Mouse (Mus musculus) c-Kit-positive CD71-positive TER-119-negative erythroid progenitor cells, embryonic 14.5 days (primary cell): ENCODE data around the gene Klhl24.
A peak's percentile ranks its signal among the peaks of the same experiment; 100 is the strongest.

Source experiments
- DNase-seq: peaks from one replicate; pipeline ENCODE4 v3.0.0-alpha.2; 2013; ENCODE audit warnings: low read depth

Klhl24 gene

DNA sequence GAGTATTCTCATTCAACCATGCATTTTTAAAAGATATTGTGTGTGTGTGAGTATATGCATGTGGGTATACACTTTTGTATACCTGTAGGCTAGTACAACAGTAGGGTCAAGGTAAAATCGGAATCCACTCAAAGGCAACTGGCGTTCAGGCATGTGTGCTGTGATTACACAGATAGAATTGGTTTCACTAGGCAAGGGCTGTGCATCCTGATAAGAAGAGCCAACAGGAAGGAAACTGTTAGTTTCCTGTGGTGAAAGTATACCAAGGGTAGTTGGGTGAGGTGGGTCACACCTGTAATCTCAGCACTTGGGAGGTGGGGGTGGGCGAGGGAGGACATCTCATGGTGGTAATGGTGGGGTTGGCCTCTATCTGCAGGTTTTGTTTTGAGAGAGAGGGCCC lies 47.2 kb downstream of the Klhl24 start:
- DNase-seq: no peak

- DNase-seq: no peak
Measured at GRCm38 (mm10) chr16:20151991-20152390, 54.6 kb downstream of the Klhl24 start.

DNA sequence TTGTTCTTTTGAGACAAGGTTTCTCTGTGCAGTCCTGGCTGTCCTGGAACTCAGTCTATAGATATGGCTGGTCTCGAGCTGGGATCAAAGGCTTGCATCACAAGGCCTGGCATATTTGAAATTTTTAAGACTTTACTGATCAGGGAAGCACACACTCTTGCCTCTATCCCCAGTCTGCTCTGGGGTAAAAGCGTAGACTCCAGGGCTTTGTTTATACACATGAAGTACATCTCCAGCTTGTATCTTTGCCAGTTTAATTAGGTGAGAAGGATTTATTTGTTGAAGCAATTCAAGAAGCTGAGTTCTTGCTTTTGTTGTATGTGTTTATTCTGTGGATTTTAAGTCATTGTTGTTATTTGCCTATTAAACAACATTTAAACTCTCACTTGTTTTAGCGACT lies 56.4 kb downstream of the Klhl24 start:
- no peak for DNase-seq

GRCm38 (mm10) chr16:20160130-20160529 lies 62.8 kb downstream of the Klhl24 start:
- no peak for DNase-seq

DNA sequence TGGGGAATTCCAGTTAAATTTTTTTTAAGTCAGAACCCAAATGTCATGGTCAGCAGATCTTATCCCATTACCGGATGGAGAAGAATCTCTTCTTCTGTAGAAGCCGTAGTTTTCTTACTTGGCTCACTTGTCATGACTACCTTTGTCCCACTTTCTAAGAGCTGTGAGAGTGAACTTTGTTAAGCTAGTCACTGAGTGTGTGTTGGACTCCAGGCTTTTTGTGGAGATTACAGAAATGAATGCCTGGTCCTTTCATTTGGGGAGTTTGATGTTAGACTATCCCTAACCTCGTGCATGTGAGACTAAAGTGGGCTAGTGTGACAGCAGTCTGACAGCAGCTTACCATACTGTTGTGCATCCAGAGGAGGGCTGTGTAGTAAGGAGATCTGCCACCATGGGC lies 71.7 kb downstream of the Klhl24 start:
- DNase-seq: no peak

GRCm38 (mm10) chr16:20169471-20170106 lies 72.2 kb downstream of the Klhl24 start:
- peak; percentile 69 for DNase-seq
